Mouse (Mus musculus) kidney, embryonic 14.5 days (tissue): ENCODE results near the gene Sall2. TPM values are rescaled to one million over a fixed set of nuclear protein-coding genes. Genes with fewer than 3 reads are reported as not detected.
"Not testable (repeated sequence)": the region's sequence is repeated elsewhere in the genome, so short reads cannot be mapped to it uniquely, and the experiment has no call there.

Experiments used
- ATAC-seq: fragments of 200-750 bp; cut with Nextera tagmentation; 2 replicates; pipeline ENCODE4 v1.8.0; 2017; ENCODE audit warnings: moderate number of reproducible peaks, mild to moderate bottlenecking, moderate TSS enrichment, moderate library complexity; ENCODE audit not compliant: low FRiP score, low TSS enrichment
- H3K27ac ChIP-seq: fragments of 300-500 bp; sonication (generic); 2 replicates; pipeline ENCODE4 v1.5.1; 2014; ENCODE audit warnings: low read depth, mild to moderate bottlenecking, low read length, moderate library complexity, mixed read lengths
- H3K27me3 ChIP-seq: fragments of 300-500 bp; sonication (generic); 2 replicates; pipeline ENCODE4 v1.6.1; 2014; ENCODE audit warnings: mild to moderate bottlenecking, low read length; ENCODE audit not compliant: control insufficient read depth, insufficient read depth
- H3K36me3 ChIP-seq: fragments of 300-500 bp; sonication (generic); 2 replicates; pipeline ENCODE4 v1.6.1; 2014; ENCODE audit warnings: low read length, mixed read lengths; ENCODE audit not compliant: control insufficient read depth, insufficient read depth
- H3K4me1 ChIP-seq: fragments of 300-500 bp; sonication (generic); 2 replicates; pipeline ENCODE4 v1.6.1; 2014; ENCODE audit warnings: low read length, mixed read lengths; ENCODE audit not compliant: control insufficient read depth, insufficient read depth
- H3K4me2 ChIP-seq: fragments of 300-500 bp; sonication (generic); replicated peaks from 2 replicates; pipeline ENCODE4 v1.6.1; 2014; ENCODE audit warnings: low read depth, mild to moderate bottlenecking, low read length
- H3K4me3 ChIP-seq: fragments of 300-500 bp; sonication (generic); 2 replicates; pipeline ENCODE4 v1.5.1; 2014; ENCODE audit warnings: mild to moderate bottlenecking, low read length
- H3K9ac ChIP-seq: fragments of 300-500 bp; sonication (generic); 2 replicates; pipeline ENCODE4 v1.6.1; 2014; ENCODE audit warnings: low read depth, mild to moderate bottlenecking, low read length, moderate library complexity
- H3K9me3 ChIP-seq: fragments of 300-500 bp; sonication (generic); 2 replicates; pipeline ENCODE4 v1.6.1; 2016; ENCODE audit warnings: low read length; ENCODE audit not compliant: control insufficient read depth
- WGBS: fragments of 180-500 bp; shearing (Covaris S2); extraction: QIAGEN DNeasy Blood & Tissue Kit; methylation state at CpG from one replicate; pipeline ENCODE4 v1.1.7; 2014; 5-methylcytosine and 5-hydroxymethylcytosine counted together
- polyA plus RNA-seq: library from polyadenylated mRNA; unstranded; fragments of >200 nt; fragmentation: Nextera tagmentation; extraction: Ambion mirVana; gene quantifications from 2 replicates; pipeline ENCODE4 v1.2.1, GENCODE M21; 2014

The Sall2 gene
- polyA plus RNA-seq, 1 experiment from 2014 or later: 46.2 TPM

DNA sequence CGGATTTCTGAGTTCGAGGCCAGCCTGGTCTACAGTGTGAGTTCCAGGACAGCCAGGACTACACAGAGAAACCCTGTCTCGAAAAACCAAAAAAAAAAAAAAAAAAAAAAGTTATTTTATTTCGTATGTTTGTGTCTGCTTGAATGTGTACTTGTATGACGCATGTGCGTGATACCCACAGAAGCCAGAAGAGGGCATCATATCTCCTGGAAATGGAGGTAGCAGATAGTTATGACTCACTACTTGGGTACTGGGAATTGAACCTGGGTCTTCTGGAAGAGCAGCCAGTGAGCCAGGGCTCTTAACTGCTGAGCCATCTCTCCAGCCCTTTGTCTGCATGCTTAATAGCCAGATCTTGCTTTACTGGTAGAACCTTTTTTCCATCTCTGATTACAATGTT is 18.2 kb downstream of the Sall2 start:
- ATAC-seq, H3K9ac ChIP-seq, H3K27me3 ChIP-seq, H3K27ac ChIP-seq, H3K4me3 ChIP-seq, H3K9me3 ChIP-seq, H3K4me2 ChIP-seq: not testable (repeated sequence)
- 94% methylated on average over 5 of the region's 6 CpGs for WGBS
- peaks cover 47% of the 10 kb centered on the region for H3K36me3 ChIP-seq
- peaks cover 15% of the 10 kb centered on the region; the same call in 1 of the 2 replicates for H3K4me1 ChIP-seq

DNA sequence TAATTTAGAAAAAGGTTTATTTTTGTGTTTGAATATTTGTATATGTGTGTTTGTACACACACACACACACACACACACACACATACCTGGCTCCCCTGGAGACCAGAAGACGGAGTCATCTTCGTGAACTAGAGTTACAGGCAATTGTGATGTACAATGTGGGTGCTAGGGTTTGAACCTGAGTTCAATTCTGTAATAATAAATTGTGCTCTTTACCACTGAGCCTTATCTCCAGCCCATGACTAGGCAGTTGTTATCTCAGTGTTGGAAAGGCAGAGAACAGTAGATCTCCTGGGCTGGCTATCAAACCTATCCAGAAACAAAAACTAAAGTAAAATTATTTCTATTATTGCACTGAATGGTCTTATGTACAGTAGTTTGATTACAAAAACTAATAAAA is 22.5 kb downstream of the Sall2 start:
- Histone ChIP-seq H3K9me3 (no peaks in the 10 kb centered on the region; the same call in 1 of the 2 replicates), H3K36me3 (peaks cover 13% of the 10 kb centered on the region), H3K27me3 (no peaks in the 10 kb centered on the region), H3K9ac (no peak overlapping the region), H3K4me2 (no peak overlapping the region), H3K4me3 (no peak overlapping the region), H3K4me1 (peaks cover 3% of the 10 kb centered on the region; the same call in 1 of the 2 replicates), H3K27ac (no peak overlapping the region)
- ATAC-seq: no peak
- WGBS: 97% methylated on average over 2 of the region's 2 CpGs

GRCm38 (mm10) chr14:52304644-52305271 is 23.8 kb downstream of the Sall2 start, which contains the start of gene Mettl3:
TSS of gene Mettl3 (minus strand) at chr14:52305128.
- Histone ChIP-seq H3K9me3 (no peaks in the 10 kb centered on the region), H3K4me3 (peak within 1 kb of the TSS; percentile 81), H3K9ac (peak within 1 kb of the TSS; percentile 77), H3K27ac (peak within 1 kb of the TSS; percentile 88), H3K4me2 (peak within 1 kb of the TSS; percentile 68), H3K4me1 (peaks cover 3% of the 10 kb centered on the region; the same call in 1 of the 2 replicates), H3K27me3 (no peaks in the 10 kb centered on the region), H3K36me3 (peaks cover 10% of the 10 kb centered on the region)
- WGBS: 1% methylated on average over 46 of the region's 46 CpGs
- peak; percentile 94 for ATAC-seq

- H3K9ac ChIP-seq, H3K4me1 ChIP-seq, H3K27me3 ChIP-seq, ATAC-seq, H3K4me3 ChIP-seq, H3K4me2 ChIP-seq, H3K27ac ChIP-seq, H3K9me3 ChIP-seq: not testable (repeated sequence)
- WGBS: 94% methylated on average over 3 of the region's 3 CpGs
- peaks cover 11% of the 10 kb centered on the region for H3K36me3 ChIP-seq
Measured at GRCm38 (mm10) chr14:52303517-52303916, 25.0 kb downstream of the Sall2 start.

DNA sequence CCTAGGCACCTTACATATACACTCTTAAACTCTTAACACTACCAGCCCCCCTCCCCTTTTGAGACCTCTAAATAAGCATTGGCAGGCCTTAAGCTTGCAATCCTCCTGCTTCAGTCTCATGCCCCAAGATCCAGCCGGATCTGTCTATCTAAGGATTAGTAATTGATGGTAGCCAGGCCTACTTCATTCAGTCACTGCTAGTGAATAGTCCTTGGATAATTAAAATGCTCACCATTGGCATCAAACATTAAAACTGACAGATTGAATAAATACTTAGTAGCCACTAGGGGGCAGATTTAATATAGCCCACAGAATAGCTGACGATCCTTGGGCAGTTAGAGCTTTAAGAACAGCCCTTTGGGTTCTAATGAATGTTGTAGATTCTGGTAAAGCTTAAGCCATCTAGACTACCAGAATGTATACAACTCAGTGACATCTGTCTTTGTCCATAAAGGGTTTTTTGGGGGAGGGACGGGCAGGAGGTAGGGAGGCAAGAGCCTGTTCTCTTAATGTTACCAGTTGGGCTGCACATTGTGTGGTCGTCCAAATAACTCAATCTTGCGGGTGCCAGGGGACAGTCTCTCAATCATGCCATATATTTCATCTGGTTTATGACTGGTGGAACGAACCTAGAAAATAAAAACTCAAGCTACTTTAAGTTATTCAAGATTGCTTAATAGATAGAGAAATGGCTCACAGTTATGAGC is 32.9 kb downstream of the Sall2 start:
- Histone ChIP-seq H3K4me2 (no peak overlapping the region), H3K36me3 (peaks cover 77% of the 10 kb centered on the region), H3K27ac (no peak overlapping the region), H3K27me3 (no peaks in the 10 kb centered on the region), H3K9ac (no peak overlapping the region), H3K4me3 (no peak overlapping the region), H3K9me3 (no peaks in the 10 kb centered on the region), H3K4me1 (no peaks in the 10 kb centered on the region)
- ATAC-seq: peak; percentile 69
- 78% methylated on average over 6 of the region's 6 CpGs for WGBS

DNA sequence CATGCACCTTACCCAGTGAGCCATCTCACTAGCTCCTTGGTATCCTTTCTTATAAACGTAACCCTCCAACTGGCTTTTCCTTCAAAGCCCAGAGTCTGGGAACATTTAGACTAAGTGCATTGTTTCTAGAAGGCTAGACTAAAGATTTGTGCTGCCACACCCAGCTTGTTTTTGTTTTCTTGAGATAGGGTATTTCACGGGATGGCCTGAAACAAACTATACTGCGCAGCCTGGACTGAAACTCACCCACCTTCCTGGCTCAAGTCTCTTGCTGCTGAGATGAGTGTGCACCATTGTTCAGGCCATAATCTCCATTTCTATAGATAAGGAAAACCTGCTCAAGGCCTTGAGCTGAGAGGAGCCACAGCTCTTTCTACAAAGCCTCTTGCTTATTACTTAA is 44.4 kb downstream of the Sall2 start:
- no peak overlapping the region for H3K27ac ChIP-seq

DNA sequence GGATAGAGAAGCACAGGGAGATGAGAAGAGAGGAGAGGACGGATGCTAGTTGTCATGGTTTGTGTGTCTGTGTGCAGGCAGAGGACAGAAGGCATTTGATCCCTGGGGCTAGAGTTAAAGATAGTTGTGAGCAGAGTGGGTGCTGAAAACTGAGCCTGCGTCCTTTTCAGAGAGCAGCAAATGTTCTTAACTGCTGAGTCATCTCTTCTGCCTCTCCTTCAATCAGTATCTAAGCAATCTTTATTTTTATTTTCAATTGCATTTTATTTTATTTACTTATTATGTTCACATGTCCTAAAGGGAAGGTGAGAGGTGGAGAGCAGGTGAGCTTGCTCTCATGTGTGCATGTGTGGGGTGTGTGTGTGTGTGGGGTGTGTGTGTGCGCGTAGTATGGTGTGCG is 44.9 kb downstream of the Sall2 start:
- Histone ChIP-seq H3K27me3 (no peaks in the 10 kb centered on the region), H3K9me3 (no peaks in the 10 kb centered on the region), H3K4me1 (peaks cover 5% of the 10 kb centered on the region), H3K4me2 (no peak overlapping the region), H3K36me3 (peaks cover 33% of the 10 kb centered on the region), H3K27ac (no peak overlapping the region), H3K9ac (no peak overlapping the region), H3K4me3 (no peak overlapping the region)
- ATAC-seq: no peak
- WGBS: 96% methylated on average over 5 of the region's 5 CpGs

More for the DNA sequence above, 44.4 kb downstream of the Sall2 start:
- Histone ChIP-seq H3K9me3 (no peaks in the 10 kb centered on the region), H3K4me3 (no peak overlapping the region), H3K27me3 (no peaks in the 10 kb centered on the region), H3K4me2 (no peak overlapping the region), H3K4me1 (peaks cover 5% of the 10 kb centered on the region), H3K36me3 (peaks cover 37% of the 10 kb centered on the region), H3K9ac (no peak overlapping the region)
- 93% methylated on average over 3 of the region's 3 CpGs for WGBS
- ATAC-seq: no peak

- peaks cover 5% of the 10 kb centered on the region for H3K4me1 ChIP-seq
- H3K4me2 ChIP-seq: peak overlapping the region; percentile 61
- peaks cover 5% of the 10 kb centered on the region; the same call in 1 of the 2 replicates for H3K36me3 ChIP-seq
- ATAC-seq: peak; percentile 36
- peak overlapping the region; percentile 88 for H3K27ac ChIP-seq
- H3K9ac ChIP-seq: peak overlapping the region; percentile 82
- no peaks in the 10 kb centered on the region for H3K27me3 ChIP-seq
- no peaks in the 10 kb centered on the region for H3K9me3 ChIP-seq
- peak overlapping the region; percentile 92 for H3K4me3 ChIP-seq
- under 1% methylated on average over 21 of the region's 21 CpGs for WGBS
Measured at GRCm38 (mm10) chr14:52279747-52280120, 48.8 kb downstream of the Sall2 start.
